Mouse (Mus musculus) heart, embryonic 13.5 days (tissue): ENCODE measurements around the gene Meltf. TPM values are rescaled to one million over a fixed set of nuclear protein-coding genes. Genes with fewer than 3 reads are reported as not detected.

Experiments used
- ATAC-seq: fragments of 200-750 bp; cut with Nextera tagmentation; 2 replicates; pipeline ENCODE4 v1.8.0; 2017; ENCODE audit warnings: moderate TSS enrichment; ENCODE audit not compliant: insufficient number of reproducible peaks, low FRiP score, low TSS enrichment; ENCODE audit errors: extremely low read depth
- H3K27ac ChIP-seq: fragments of 300-500 bp; sonication (generic); replicated peaks from 2 replicates; pipeline ENCODE4 v1.5.1; 2015; ENCODE audit warnings: moderate library complexity, mild to moderate bottlenecking, inconsistent platforms
- H3K27me3 ChIP-seq: fragments of 300-500 bp; sonication (generic); replicated peaks from 2 replicates; pipeline ENCODE4 v1.6.1; 2015; ENCODE audit warnings: mild to moderate bottlenecking, inconsistent platforms
- H3K36me3 ChIP-seq: fragments of 300-500 bp; sonication (generic); 2 replicates; pipeline ENCODE4 v1.6.1; 2015; ENCODE audit warnings: mild to moderate bottlenecking, inconsistent platforms
- H3K4me1 ChIP-seq: fragments of 300-500 bp; sonication (generic); 2 replicates; pipeline ENCODE4 v1.6.1; 2015; ENCODE audit warnings: inconsistent platforms
- H3K4me2 ChIP-seq: fragments of 300-500 bp; sonication (generic); 2 replicates; pipeline ENCODE4 v1.6.1; 2015; ENCODE audit warnings: inconsistent platforms, mild to moderate bottlenecking, moderate library complexity
- H3K4me3 ChIP-seq: fragments of 300-500 bp; sonication (generic); 2 replicates; pipeline ENCODE4 v1.5.1; 2015; ENCODE audit warnings: moderate library complexity, mild to moderate bottlenecking, inconsistent platforms
- H3K9ac ChIP-seq: fragments of 300-500 bp; sonication (generic); 2 replicates; pipeline ENCODE4 v1.6.1; 2015; ENCODE audit warnings: inconsistent platforms, mild to moderate bottlenecking, moderate library complexity
- H3K9me3 ChIP-seq: fragments of 300-500 bp; sonication (generic); 2 replicates; pipeline ENCODE4 v1.6.1; 2016; ENCODE audit warnings: inconsistent platforms
- WGBS: fragments of 180-500 bp; shearing (Covaris S2); methylation state at CpG from one replicate; pipeline ENCODE4 v1.1.7; 2015; ENCODE audit warnings: mixed read lengths; 5-methylcytosine and 5-hydroxymethylcytosine counted together
- polyA plus RNA-seq: library from polyadenylated mRNA; unstranded; fragments of >200 nt; fragmentation: Nextera tagmentation; extraction: Ambion mirVana; gene quantifications from 2 replicates; pipeline ENCODE4 v1.2.1, GENCODE M21; 2015

Gene Meltf
- polyA plus RNA-seq, 1 experiment from 2014 or later: 0.05 TPM

- 0 out of 2 replicates have a peak, but pooled peaks cover 8% of the 10 kb centered on the region for H3K27me3 ChIP-seq
- peak overlapping the region; percentile 38 for H3K4me3 ChIP-seq
- WGBS: 14% methylated on average over 29 of the region's 29 CpGs
- H3K36me3 ChIP-seq: no peaks in the 10 kb centered on the region
- H3K9me3 ChIP-seq: no peaks in the 10 kb centered on the region
- no peak overlapping the region for H3K27ac ChIP-seq
- ATAC-seq: no peak
- peak overlapping the region; percentile 67 for H3K4me2 ChIP-seq
- peaks cover 17% of the 10 kb centered on the region for H3K4me1 ChIP-seq
- H3K9ac ChIP-seq: peak overlapping the region; percentile 69
Observed at GRCm38 (mm10) chr16:31896971-31897774, 18.6 kb downstream of the Meltf start.

GRCm38 (mm10) chr16:31898546-31899326 lies 20.1 kb downstream of the Meltf start:
- Histone ChIP-seq H3K9ac (no peak overlapping the region), H3K27ac (no peak overlapping the region), H3K9me3 (no peaks in the 10 kb centered on the region), H3K4me2 (no peak overlapping the region), H3K4me3 (no peak overlapping the region), H3K36me3 (no peaks in the 10 kb centered on the region), H3K27me3 (0 out of 2 replicates have a peak, but pooled peaks cover 8% of the 10 kb centered on the region), H3K4me1 (peaks cover 13% of the 10 kb centered on the region)
- no peak for ATAC-seq
- WGBS: 74% methylated on average over 18 of the region's 18 CpGs

DNA sequence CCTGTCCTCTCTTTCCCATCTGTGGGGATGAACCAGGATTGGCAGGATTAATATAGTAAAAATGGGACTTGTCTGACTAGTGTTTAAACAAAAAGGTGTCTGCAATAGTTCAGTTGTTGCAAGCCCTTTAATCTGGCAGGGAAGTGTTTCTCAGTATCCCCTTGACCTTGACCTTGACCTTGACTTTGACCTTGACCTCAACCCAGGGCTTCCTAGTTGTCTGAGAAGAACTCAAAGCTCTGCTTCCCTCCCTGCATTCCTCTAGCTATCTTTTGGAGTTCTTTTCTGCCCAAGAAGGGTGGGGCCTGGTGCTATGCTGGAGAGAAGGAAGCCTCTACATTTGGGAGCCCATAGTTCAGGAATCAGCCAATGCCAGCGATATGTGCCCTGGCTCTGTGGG lies 23.3 kb downstream of the Meltf start:
- Histone ChIP-seq H3K9ac (no peak overlapping the region), H3K4me2 (no peak overlapping the region), H3K27ac (no peak overlapping the region), H3K9me3 (no peaks in the 10 kb centered on the region), H3K27me3 (0 out of 2 replicates have a peak, but pooled peaks cover 5% of the 10 kb centered on the region), H3K4me3 (no peak overlapping the region), H3K36me3 (no peaks in the 10 kb centered on the region), H3K4me1 (peaks cover 23% of the 10 kb centered on the region)
- no peak for ATAC-seq
- 65% methylated on average over 1 of the region's 1 CpGs for WGBS

DNA sequence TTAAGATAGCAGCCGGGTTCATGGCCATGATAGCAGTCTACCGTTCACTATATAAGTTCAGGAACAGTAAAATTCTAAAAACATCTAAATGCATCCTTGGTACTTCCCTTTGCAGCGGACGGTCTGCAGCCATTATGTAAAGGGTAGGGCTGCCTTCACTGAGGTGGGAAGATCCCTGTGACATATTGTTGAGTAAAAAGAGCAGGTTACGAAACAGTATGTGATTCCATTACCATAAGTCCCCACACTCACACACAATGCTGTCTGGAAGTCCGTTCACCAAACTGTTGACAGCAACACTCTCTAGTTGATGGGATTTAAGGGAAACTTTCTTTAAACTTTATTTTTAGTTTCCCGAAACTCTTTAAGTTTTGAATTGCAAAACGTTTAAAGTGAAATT lies 24.6 kb downstream of the Meltf start:
- Histone ChIP-seq H3K4me2 (no peak overlapping the region), H3K9me3 (no peaks in the 10 kb centered on the region), H3K4me3 (no peak overlapping the region), H3K4me1 (peaks cover 14% of the 10 kb centered on the region), H3K27me3 (peaks cover 1% of the 10 kb centered on the region; the same call in 1 of the 2 replicates), H3K27ac (no peak overlapping the region), H3K36me3 (no peaks in the 10 kb centered on the region), H3K9ac (no peak overlapping the region)
- ATAC-seq: no peak
- 80% methylated on average over 8 of the region's 8 CpGs for WGBS

GRCm38 (mm10) chr16:31905331-31905730 lies 26.7 kb downstream of the Meltf start:
- Histone ChIP-seq H3K4me1 (peaks cover 14% of the 10 kb centered on the region), H3K9me3 (no peaks in the 10 kb centered on the region), H3K4me3 (no peak overlapping the region), H3K36me3 (no peaks in the 10 kb centered on the region), H3K27me3 (peaks cover 5% of the 10 kb centered on the region; the same call in 1 of the 2 replicates), H3K9ac (no peak overlapping the region), H3K4me2 (no peak overlapping the region), H3K27ac (no peak overlapping the region)
- 63% methylated on average over 4 of the region's 4 CpGs for WGBS
- no peak for ATAC-seq

GRCm38 (mm10) chr16:31905891-31906825 lies 27.5 kb downstream of the Meltf start:
- Histone ChIP-seq H3K4me3 (peak overlapping the region; percentile 45), H3K27ac (0 out of 2 replicates have a peak overlapping the region, but pooled peaks have one; percentile 12), H3K4me1 (peaks cover 14% of the 10 kb centered on the region), H3K27me3 (peaks cover 5% of the 10 kb centered on the region; the same call in 1 of the 2 replicates), H3K4me2 (peak overlapping the region; percentile 71), H3K36me3 (no peaks in the 10 kb centered on the region), H3K9me3 (no peaks in the 10 kb centered on the region), H3K9ac (peak overlapping the region; percentile 56)
- 29% methylated on average over 20 of the region's 20 CpGs for WGBS
- no peak for ATAC-seq

DNA sequence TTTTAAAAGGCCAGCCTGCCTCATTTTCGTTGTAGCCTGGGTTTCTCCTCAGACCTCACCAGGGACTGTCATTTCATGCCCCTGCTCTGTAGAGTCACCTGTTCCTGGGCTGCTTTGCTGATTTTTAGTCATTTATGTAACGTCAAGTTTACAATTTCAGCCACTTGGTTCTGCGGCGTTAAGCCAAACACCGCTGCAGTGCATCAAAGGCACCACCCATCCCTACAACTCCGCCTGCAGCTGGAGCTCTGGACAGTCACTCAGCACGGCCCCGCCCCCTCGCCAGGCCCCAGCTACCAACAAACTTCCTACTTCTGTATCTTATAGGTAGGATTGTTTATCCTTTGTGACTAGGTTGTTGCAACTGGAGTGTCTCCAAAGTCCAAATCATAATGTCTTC lies 28.3 kb downstream of the Meltf start:
- no peak for ATAC-seq
- peaks cover 14% of the 10 kb centered on the region for H3K4me1 ChIP-seq
- 13% methylated on average over 9 of the region's 9 CpGs for WGBS
- peak overlapping the region; percentile 45 for H3K4me3 ChIP-seq
- H3K9ac ChIP-seq: peak overlapping the region; percentile 56
- no peak overlapping the region for H3K27ac ChIP-seq
- H3K27me3 ChIP-seq: peaks cover 5% of the 10 kb centered on the region; the same call in 1 of the 2 replicates
- H3K9me3 ChIP-seq: no peaks in the 10 kb centered on the region
- H3K36me3 ChIP-seq: no peaks in the 10 kb centered on the region
- H3K4me2 ChIP-seq: peak overlapping the region; percentile 71

DNA sequence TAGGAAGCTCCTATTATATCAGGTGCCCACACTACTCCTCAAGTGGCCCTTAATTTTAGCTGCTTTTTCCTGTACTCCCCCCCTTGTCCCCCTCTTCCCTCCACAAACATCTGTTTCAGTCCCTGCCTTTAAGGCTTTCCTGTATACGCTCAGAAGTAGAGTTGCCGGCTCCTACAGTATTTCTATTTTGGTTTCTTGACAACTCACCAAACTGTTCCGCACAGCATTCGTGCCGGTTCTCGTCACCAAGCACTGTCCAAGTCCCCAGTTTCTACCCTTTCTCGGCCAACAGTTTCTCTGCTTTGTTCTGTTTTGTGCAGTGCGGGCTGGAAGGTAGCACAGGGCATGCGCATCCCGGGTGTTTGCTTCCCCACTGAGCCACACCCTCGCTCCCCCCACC lies 30.3 kb downstream of the Meltf start:
- no peaks in the 10 kb centered on the region for H3K36me3 ChIP-seq
- no peak overlapping the region for H3K27ac ChIP-seq
- no peak overlapping the region for H3K9ac ChIP-seq
- peaks cover 14% of the 10 kb centered on the region for H3K4me1 ChIP-seq
- peaks cover 5% of the 10 kb centered on the region; the same call in 1 of the 2 replicates for H3K27me3 ChIP-seq
- peak overlapping the region; percentile 30 for H3K4me2 ChIP-seq
- no peak for ATAC-seq
- 60% methylated on average over 11 of the region's 11 CpGs for WGBS
- peak overlapping the region; percentile 14; the same call in 1 of the 2 replicates for H3K4me3 ChIP-seq
- H3K9me3 ChIP-seq: no peaks in the 10 kb centered on the region

GRCm38 (mm10) chr16:31910281-31910847 lies 31.8 kb downstream of the Meltf start:
- H3K27me3 ChIP-seq: peaks cover 5% of the 10 kb centered on the region; the same call in 1 of the 2 replicates
- ATAC-seq: no peak
- H3K36me3 ChIP-seq: no peaks in the 10 kb centered on the region
- H3K9me3 ChIP-seq: no peaks in the 10 kb centered on the region
- 39% methylated on average over 10 of the region's 10 CpGs for WGBS
- H3K9ac ChIP-seq: no peak overlapping the region
- no peak overlapping the region for H3K4me2 ChIP-seq
- H3K27ac ChIP-seq: no peak overlapping the region
- peaks cover 14% of the 10 kb centered on the region for H3K4me1 ChIP-seq
- H3K4me3 ChIP-seq: no peak overlapping the region

- no peak overlapping the region for H3K27ac ChIP-seq
- peak overlapping the region; percentile 66; the same call in 1 of the 2 replicates for H3K4me2 ChIP-seq
- 51% methylated on average over 11 of the region's 11 CpGs for WGBS
- no peaks in the 10 kb centered on the region for H3K4me1 ChIP-seq
- no peaks in the 10 kb centered on the region for H3K9me3 ChIP-seq
- no peak overlapping the region for H3K4me3 ChIP-seq
- H3K36me3 ChIP-seq: no peaks in the 10 kb centered on the region
- H3K27me3 ChIP-seq: peaks cover 8% of the 10 kb centered on the region
- H3K9ac ChIP-seq: peak overlapping the region; percentile 71; the same call in 1 of the 2 replicates
- ATAC-seq: no peak
Observed at GRCm38 (mm10) chr16:31917776-31918175, 39.2 kb downstream of the Meltf start.
